Mouse (Mus musculus) MEL (cell line): Measurements from ENCODE around the gene Tpm3-rs7.

ENCODE experiments used
- CHD1 ChIP-seq: IDR thresholded peaks from 2 replicates; pipeline ENCODE4 v1.6.1; 2012; ENCODE audit warnings: low read depth, mild to moderate bottlenecking, inconsistent platforms, low read length, improper control_type of control experiment
- CTCF ChIP-seq, 3 experiments: IDR thresholded peaks in 2 of 3; conservative IDR thresholded peaks in 1 of 3; 2 replicates each; pipeline ENCODE4 v1.5.1; 2011 to 2012; ENCODE audit warnings: low read length in 3 of 3, low read depth in 2 of 3, mild to moderate bottlenecking in 2 of 3, improper control_type of control experiment in 1 of 3, inconsistent platforms in 1 of 3, mixed read lengths in 1 of 3, moderate library complexity in 1 of 3; ENCODE audit not compliant: control insufficient read depth in 1 of 3, insufficient read depth in 1 of 3, poor library complexity in 1 of 3, severe bottlenecking in 1 of 3
- GABPA ChIP-seq: IDR thresholded peaks from 2 replicates; pipeline ENCODE4 v1.6.1; 2012; ENCODE audit warnings: low read depth, mild to moderate bottlenecking, inconsistent platforms, low read length, improper control_type of control experiment, moderate library complexity
- GATA1 ChIP-seq: IDR thresholded peaks from 2 replicates; pipeline ENCODE4 v1.6.1; 2011; ENCODE audit warnings: low read depth, low read length, improper control_type of control experiment
- MAFK ChIP-seq: IDR thresholded peaks from 2 replicates; pipeline ENCODE4 v1.6.1; 2011; ENCODE audit warnings: low read depth, mild to moderate bottlenecking, low read length, improper control_type of control experiment, borderline replicate concordance
- MAX ChIP-seq: IDR thresholded peaks from 2 replicates; pipeline ENCODE4 v1.6.1; 2011; ENCODE audit warnings: low read length, improper control_type of control experiment
- POLR2A ChIP-seq, 2 experiments: IDR thresholded peaks; 2 replicates each; pipeline ENCODE4 v1.6.1; 2011 to 2012; ENCODE audit warnings: low read length in 2 of 2, mild to moderate bottlenecking in 2 of 2, control low read depth in 1 of 2, improper control_type of control experiment in 1 of 2, low read depth in 1 of 2, moderate library complexity in 1 of 2; ENCODE audit not compliant: control insufficient read depth in 1 of 2, insufficient read depth in 1 of 2, poor library complexity in 1 of 2

DNA sequence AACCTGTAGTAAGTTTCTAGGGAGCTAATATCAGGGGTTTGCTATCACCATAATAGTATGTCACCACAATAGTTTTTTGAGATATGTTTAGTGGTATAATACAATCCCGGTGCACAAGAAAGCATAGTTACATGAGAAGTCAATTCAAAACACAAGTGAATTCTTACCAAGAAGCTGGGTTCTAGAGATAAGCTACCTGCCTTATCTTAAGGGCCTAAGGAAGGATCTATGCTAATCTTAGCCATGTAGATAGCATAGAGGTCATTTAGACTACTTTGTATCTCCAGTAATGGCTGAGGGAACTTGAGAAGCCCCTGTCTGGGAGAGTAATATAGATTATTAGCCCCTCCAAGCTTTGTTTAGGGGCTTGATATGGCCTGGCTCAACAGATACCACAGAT lies 2.6 kb downstream of the Tpm3-rs7 start:
- TF ChIP-seq POLR2A (IDR thresholded peaks at IDR 0.05; ENCODE audit: control insufficient read depth in 1 of 2, insufficient read depth in 1 of 2, low read depth in 1 of 2, low read length in 2 of 2, poor library complexity in 1 of 2) (no peak), MAX (no peak), GATA1 (peak; percentile 55), CTCF (IDR thresholded peaks at IDR 0.05 in 2 of 3, conservative IDR thresholded peaks at IDR 0.05 in 1 of 3; ENCODE audit: control insufficient read depth in 1 of 3, insufficient read depth in 1 of 3, low read depth in 2 of 3, low read length in 3 of 3, poor library complexity in 1 of 3, severe bottlenecking in 1 of 3) (no peak), CHD1 (no peak), GABPA (no peak), MAFK (no peak)
